ENCODE assay signal across 25 mouse cellular contexts in the genomic region with DNA sequence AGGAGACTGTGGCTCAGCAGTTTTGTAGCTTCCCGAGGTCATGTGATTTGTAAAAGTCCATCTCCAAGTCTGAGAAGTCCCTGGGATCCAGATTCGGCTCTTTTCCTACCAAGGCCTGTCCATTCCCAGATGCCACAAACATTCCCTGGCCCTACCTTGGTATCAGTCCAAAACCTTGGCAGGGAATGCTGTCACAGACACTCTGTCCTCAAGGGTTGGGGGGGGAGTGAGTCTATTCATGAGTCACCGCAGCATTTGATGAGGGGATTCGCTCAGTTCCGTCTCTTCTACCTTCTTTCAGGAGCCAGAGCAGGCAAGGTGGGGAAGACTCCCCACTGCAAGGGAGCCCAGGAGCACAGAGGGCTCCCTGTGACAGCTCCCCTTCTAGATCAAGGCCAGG. TPM values are rescaled to one million over a fixed set of nuclear protein-coding genes. Genes with fewer than 3 reads are reported as not detected.
DNase-seq lines count a peak whose midpoint lies in the region; TF ChIP-seq lines count a peak whose summit lies in the region.
"Had no signal": no experiment of that assay in that cellular context is flagged by ENCODE, and none has a peak within 500 bp of the region (broad histone marks: within the 10 kb centered on the region; RNA-seq: fewer than 3 reads in every experiment).

No protein-coding gene starts in this region.

- DNase-seq in gastrocnemius, adult 2 months = peak; percentile 28
- DNase-seq in gastrocnemius, postnatal 36 days = no peak
- peak; percentile 46 for DNase-seq in MN1 (ENCODE audit: low spot score)
- DNase-seq in adrenal gland, postnatal 10 days = peak; percentile 68
- DNase-seq in urinary bladder, adult 18-20 months (ENCODE audit: low spot score in 2 of 2) = no peak
- DNase-seq in kidney, postnatal 25 days = no peak
- DNase-seq: cerebellum, adult 11-12 months; forebrain, postnatal 0 days; gastrocnemius, postnatal 10 days; kidney, adult 9 months; kidney, postnatal 14 days; left cerebral cortex, postnatal 4 days; lung, adult 18-20 months; lung, postnatal 4 days; thymus, adult 2 months; thymus, postnatal 4 days had no signal

- no peak overlapping the region for H3K4me3 ChIP-seq in gastrocnemius, adult 2 months
- H3K4me3 ChIP-seq: embryonic facial prominence, embryonic 10.5 days; embryonic facial prominence, embryonic 15.5 days; forebrain, embryonic 12.5 days; liver, embryonic 12.5 days; megakaryocyte, embryonic 14.5 days; midbrain, embryonic 12.5 days; myocyte; neural tube, embryonic 12.5 days had no signal

- intact Hi-C loops in gastrocnemius, adult 2 months (cut with DNase I) = loop anchor here (2.0 kb wide), 1 partner anchor 21 kb away; no protein-coding TSS in a partner anchor
- intact Hi-C loops in gastrocnemius, postnatal 36 days (cut with DNase I) = no loop called here

- no peak for TF ChIP-seq CTCF in gastrocnemius, adult 2 months (IDR thresholded peaks at IDR 0.05)

- peak overlapping the region; percentile 51 for H3K27ac ChIP-seq in gastrocnemius, adult 2 months
- H3K27ac ChIP-seq: embryonic facial prominence, embryonic 10.5 days; embryonic facial prominence, embryonic 15.5 days; forebrain, embryonic 12.5 days; hindbrain, embryonic 14.5 days; liver, embryonic 12.5 days; midbrain, embryonic 12.5 days; neural tube, embryonic 12.5 days had no signal

RNA-seq across cellular contexts. Expression of gene Mapkapk3, which starts 14.0 kb away (rescaled TPM):
- 10 to 100 TPM; 32.6 to 48.1 TPM for total RNA-seq in gastrocnemius, adult 2 months (2021)
- total RNA-seq in gastrocnemius, postnatal 36 days (2021) = 10 to 100 TPM; 28.2 to 31.2 TPM
- 10 to 100 TPM; 28.6 to 29.5 TPM for total RNA-seq in adrenal gland, postnatal 10 days (2021)

RNA-seq across cellular contexts. Expression of gene Cish, which starts 20.1 kb away (rescaled TPM):
- 100 to 1,000 TPM in 1 of 2 experiments, 10 to 100 TPM in 1; 25.7 to 113 TPM for total RNA-seq in gastrocnemius, adult 2 months (2021)
- total RNA-seq in gastrocnemius, postnatal 36 days (2021) = 10 to 100 TPM in 1 of 2 experiments, 1 to 10 TPM in 1; 3.9 to 32.3 TPM
- total RNA-seq in adrenal gland, postnatal 10 days (2021) = 10 to 100 TPM; 36.9 to 45.3 TPM

RNA-seq across cellular contexts. Expression of gene Dock3, which starts 44.0 kb away (rescaled TPM):
- total RNA-seq in gastrocnemius, adult 2 months (2021) = not detected
- total RNA-seq in gastrocnemius, postnatal 36 days (2021) = not detected
- total RNA-seq in adrenal gland, postnatal 10 days (2021) = 1 to 10 TPM; 3.3 to 4.5 TPM

Comparison
In these comparisons a context has a peak if more than half of its experiments do, and no peak if none do; other contexts are left out.
1. DNase-seq: peak in gastrocnemius, adult 2 months (single experiment), MN1 (single experiment) and adrenal gland, postnatal 10 days (single experiment); none in gastrocnemius, postnatal 36 days (0 of 2), urinary bladder, adult 18-20 months (0 of 2) and kidney, postnatal 25 days (0 of 2).
2. RNA of gene Dock3, which starts 44.0 kb away (total RNA-seq): 3.3 to 4.5 TPM in adrenal gland, postnatal 10 days; not detected in gastrocnemius, adult 2 months and not detected in gastrocnemius, postnatal 36 days; every median in the first group is over 4 times any median in the second.